Mouse (Mus musculus): ENCODE measurements around the gene Ckm.

DNA sequence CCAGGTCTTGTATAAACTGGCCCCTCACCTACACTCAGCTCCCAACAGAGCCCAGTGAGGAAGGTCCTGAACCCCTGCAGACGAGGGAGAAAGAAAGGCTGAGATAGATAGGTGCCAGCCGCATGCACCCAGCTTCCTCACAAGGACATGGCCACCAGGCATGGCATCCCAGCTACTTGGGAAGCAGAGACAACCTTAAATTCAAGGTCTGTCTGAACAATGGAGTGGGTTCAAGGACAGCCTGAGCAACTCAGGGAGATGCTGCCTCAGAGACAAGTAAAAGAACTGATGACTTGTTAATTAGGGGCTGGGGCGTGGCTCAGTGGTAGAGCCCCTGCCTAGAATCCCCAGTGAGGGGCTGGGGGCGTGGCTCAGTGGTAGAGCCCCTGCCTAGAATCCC, 50.6 kb downstream of the Ckm start:
- TF ChIP-seq ZKSCAN1 (IDR thresholded peaks at IDR 0.05; ENCODE audit: low read depth, low read length): no peak
- no peak for TF ChIP-seq POLR2A (IDR thresholded peaks at IDR 0.05; ENCODE audit: control insufficient read depth in 1 of 2, insufficient read depth in 1 of 2, low read depth in 1 of 2, low read length in 2 of 2, poor library complexity in 1 of 2)
- no peak for TF ChIP-seq RCOR1 (IDR thresholded peaks at IDR 0.05; ENCODE audit: low read depth, low read length)
